Mouse (Mus musculus): Measurements from ENCODE around the gene Cacnb4.

DNA sequence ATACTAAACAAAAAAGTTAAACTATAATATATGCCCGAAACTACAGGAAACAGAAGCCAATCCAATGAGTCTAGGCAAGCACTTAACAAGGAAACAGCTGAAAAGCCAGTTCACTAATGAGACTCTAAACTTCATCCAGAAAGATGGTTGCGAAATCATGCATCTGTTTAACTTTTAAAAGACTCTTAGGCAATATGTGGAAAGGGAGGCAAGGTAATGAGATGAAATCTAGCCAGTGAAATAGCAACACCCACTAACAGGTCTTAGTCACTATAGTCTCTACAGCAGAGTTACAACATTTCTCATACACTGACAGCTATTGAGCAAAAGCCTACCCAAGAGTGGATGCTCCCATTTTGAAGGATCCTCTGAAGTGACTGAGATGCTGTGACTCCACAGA lies 74.4 kb downstream of the Cacnb4 start:
- TF ChIP-seq POLR2A (IDR thresholded peaks at IDR 0.05; ENCODE audit: control insufficient read depth in 1 of 2, insufficient read depth in 1 of 2, low read depth in 1 of 2, low read length in 2 of 2, poor library complexity in 1 of 2) (no peak), CTCF (IDR thresholded peaks at IDR 0.05 in 2 of 3, conservative IDR thresholded peaks at IDR 0.05 in 1 of 3; ENCODE audit: control insufficient read depth in 1 of 3, insufficient read depth in 1 of 3, low read depth in 2 of 3, low read length in 3 of 3, poor library complexity in 1 of 3, severe bottlenecking in 1 of 3) (no peak), ZNF384 (IDR thresholded peaks at IDR 0.05; ENCODE audit: low read depth, low read length) (no peak), HCFC1 (IDR thresholded peaks at IDR 0.05; ENCODE audit: low read depth, low read length) (no peak), TCF12 (IDR thresholded peaks at IDR 0.05; ENCODE audit: low read depth, low read length) (no peak), E2F4 (IDR thresholded peaks at IDR 0.05; ENCODE audit: borderline replicate concordance, low read depth, low read length) (no peak), KAT2A (conservative IDR thresholded peaks at IDR 0.05; ENCODE audit: low read depth, low read length) (no peak), MAFK (IDR thresholded peaks at IDR 0.05; ENCODE audit: borderline replicate concordance, low read depth, low read length) (no peak), SMC3 (IDR thresholded peaks at IDR 0.05; ENCODE audit: low read depth, low read length) (no peak), ZC3H11A (IDR thresholded peaks at IDR 0.05; ENCODE audit: low read depth, low read length) (no peak), POLR2AphosphoS2 (IDR thresholded peaks at IDR 0.05; ENCODE audit: low read length) (no peak)

Data from MEL (cell line).